Mouse (Mus musculus): ENCODE measurements around the gene Tango6. TPM values are rescaled to one million over a fixed set of nuclear protein-coding genes. Genes with fewer than 3 reads are reported as not detected.

Tango6 gene
- polyA plus RNA-seq, 1 experiment, result 5.2 TPM

DNA sequence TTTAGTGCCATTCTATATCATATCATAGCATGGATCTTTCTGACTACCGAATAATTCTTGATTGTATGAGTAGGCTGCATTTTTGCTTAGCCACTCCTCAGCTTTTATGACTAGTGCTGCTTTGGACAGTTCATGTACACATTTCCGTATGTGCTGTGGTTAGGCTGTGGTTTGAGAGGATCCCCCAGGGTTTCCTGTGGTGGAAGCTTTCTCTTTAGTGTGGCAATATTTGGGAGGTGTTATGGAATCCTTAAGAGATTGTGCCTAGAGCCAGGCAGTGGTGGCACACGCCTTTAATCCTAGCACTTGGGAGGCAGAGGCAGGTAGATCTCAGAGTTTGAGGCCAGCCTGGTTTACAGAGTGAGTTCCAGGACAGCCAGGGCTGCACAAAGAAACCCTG is 18.5 kb downstream of the Tango6 start:
- TF ChIP-seq CTCF (IDR thresholded peaks at IDR 0.05; ENCODE audit: borderline replicate concordance, extremely low read depth, insufficient read depth, insufficient read length), result no peak
- TF ChIP-seq POLR2A (IDR thresholded peaks at IDR 0.05; ENCODE audit: borderline replicate concordance, extremely low read depth, insufficient read depth, insufficient read length, poor library complexity, severe bottlenecking), result no peak
- no peak for DNase-seq (ENCODE audit: low read depth)

DNA sequence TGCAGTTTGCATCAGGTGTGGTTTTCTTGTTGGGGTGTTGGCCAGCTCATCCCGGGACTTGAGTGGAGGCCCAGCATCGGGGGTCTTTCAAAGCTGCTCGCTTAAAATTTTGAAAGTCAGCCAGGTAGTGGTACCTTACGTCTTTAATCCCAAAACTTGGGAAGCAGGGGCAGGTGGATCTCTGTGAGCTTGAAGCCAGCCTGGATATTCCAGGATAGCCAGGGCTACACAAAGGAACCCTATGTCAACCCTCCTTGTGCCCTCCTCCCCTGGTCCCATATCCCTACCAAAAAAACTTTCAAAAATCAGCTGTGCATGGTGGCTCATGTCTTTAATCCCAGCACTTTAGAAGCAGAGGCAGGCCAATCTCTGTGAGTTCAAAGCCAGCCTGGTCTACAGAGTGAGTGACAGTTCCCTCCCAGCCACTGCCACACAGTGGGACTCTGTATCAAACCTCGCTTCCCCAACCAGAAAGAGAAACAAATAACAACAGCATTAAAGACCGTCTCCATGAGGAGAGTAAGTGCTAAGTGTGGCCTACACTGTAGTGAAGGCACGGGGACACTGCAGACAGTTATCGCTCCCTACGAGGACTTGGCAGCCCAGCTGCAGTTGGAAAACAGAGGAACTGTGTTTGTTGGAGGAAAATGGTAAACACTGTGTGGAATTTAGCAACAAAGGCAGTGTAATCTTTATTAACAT is 21.5 kb downstream of the Tango6 start:
- TF ChIP-seq POLR2A (IDR thresholded peaks at IDR 0.05; ENCODE audit: borderline replicate concordance, extremely low read depth, insufficient read depth, insufficient read length, poor library complexity, severe bottlenecking) (no peak), CTCF (IDR thresholded peaks at IDR 0.05; ENCODE audit: borderline replicate concordance, extremely low read depth, insufficient read depth, insufficient read length) (no peak)
- no peak for DNase-seq (ENCODE audit: low read depth)

DNA sequence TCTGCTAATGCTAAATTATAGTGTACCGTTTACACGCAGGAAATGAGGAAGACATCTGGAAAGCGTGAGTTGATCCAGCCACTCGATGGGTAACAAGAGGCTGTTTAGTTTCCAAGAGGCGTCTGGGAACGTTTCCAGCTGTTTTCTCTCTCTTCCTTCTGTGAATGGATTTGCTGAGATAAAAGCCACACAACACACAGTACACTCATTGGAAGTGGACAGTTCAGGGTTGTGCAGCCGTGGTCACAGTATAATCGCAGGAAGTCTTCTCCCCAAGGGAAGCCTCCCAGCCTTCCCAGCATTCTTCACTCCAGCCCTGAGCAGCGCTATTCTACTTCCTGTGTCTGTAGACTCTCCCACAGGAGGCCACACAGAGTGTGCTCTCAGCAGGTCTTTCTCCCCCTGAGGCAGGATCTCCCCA is 22.0 kb downstream of the Tango6 start:
- TF ChIP-seq POLR2A (IDR thresholded peaks at IDR 0.05; ENCODE audit: borderline replicate concordance, extremely low read depth, insufficient read depth, insufficient read length, poor library complexity, severe bottlenecking) (no peak), CTCF (IDR thresholded peaks at IDR 0.05; ENCODE audit: borderline replicate concordance, extremely low read depth, insufficient read depth, insufficient read length) (no peak)
- peak; percentile 75 for DNase-seq (ENCODE audit: low read depth)

- DNase-seq (ENCODE audit: low read depth), result no peak
- TF ChIP-seq POLR2A (IDR thresholded peaks at IDR 0.05; ENCODE audit: borderline replicate concordance, extremely low read depth, insufficient read depth, insufficient read length, poor library complexity, severe bottlenecking) (no peak), CTCF (IDR thresholded peaks at IDR 0.05; ENCODE audit: borderline replicate concordance, extremely low read depth, insufficient read depth, insufficient read length) (no peak)
Observed at GRCm38 (mm10) chr8:106706194-106706593, 23.3 kb downstream of the Tango6 start.

- TF ChIP-seq CTCF (IDR thresholded peaks at IDR 0.05; ENCODE audit: borderline replicate concordance, extremely low read depth, insufficient read depth, insufficient read length) (no peak), POLR2A (IDR thresholded peaks at IDR 0.05; ENCODE audit: borderline replicate concordance, extremely low read depth, insufficient read depth, insufficient read length, poor library complexity, severe bottlenecking) (no peak)
Observed at GRCm38 (mm10) chr8:106710002-106710401, 27.1 kb downstream of the Tango6 start.

GRCm38 (mm10) chr8:106712487-106712886 is 29.6 kb downstream of the Tango6 start:
- TF ChIP-seq POLR2A (IDR thresholded peaks at IDR 0.05; ENCODE audit: borderline replicate concordance, extremely low read depth, insufficient read depth, insufficient read length, poor library complexity, severe bottlenecking), result no peak
- TF ChIP-seq CTCF (IDR thresholded peaks at IDR 0.05; ENCODE audit: borderline replicate concordance, extremely low read depth, insufficient read depth, insufficient read length), result no peak

More at GRCm38 (mm10) chr8:106710002-106710401, 27.1 kb downstream of the Tango6 start:
- DNase-seq (ENCODE audit: low read depth), result no peak

GRCm38 (mm10) chr8:106714297-106714696 is 31.4 kb downstream of the Tango6 start:
- DNase-seq (ENCODE audit: low read depth), result no peak
- no peak for TF ChIP-seq POLR2A (IDR thresholded peaks at IDR 0.05; ENCODE audit: borderline replicate concordance, extremely low read depth, insufficient read depth, insufficient read length, poor library complexity, severe bottlenecking)

More at GRCm38 (mm10) chr8:106712487-106712886, 29.6 kb downstream of the Tango6 start:
- no peak for DNase-seq (ENCODE audit: low read depth)

DNA sequence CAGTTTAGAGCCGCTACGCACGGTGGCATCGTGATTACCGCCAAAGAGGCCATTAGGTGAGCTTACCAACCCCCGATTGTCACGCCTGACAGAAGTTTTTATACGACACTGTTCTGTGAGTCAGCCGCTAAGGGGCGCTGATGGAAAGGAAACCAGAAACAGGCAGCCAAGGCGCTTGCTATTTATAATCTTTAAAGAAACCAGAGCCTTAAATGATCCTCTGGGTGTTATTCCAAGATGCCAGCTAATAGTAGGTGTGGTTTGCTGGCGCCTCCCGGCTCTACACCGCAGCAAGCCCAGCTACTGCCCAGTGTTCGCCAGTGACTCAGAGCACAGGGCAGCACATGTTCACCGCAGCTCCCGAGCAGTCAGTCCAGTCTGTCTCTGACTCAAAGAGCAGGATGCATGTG is 35.2 kb downstream of the Tango6 start:
- peak; percentile 91 for DNase-seq (ENCODE audit: low read depth)
- TF ChIP-seq POLR2A (IDR thresholded peaks at IDR 0.05; ENCODE audit: borderline replicate concordance, extremely low read depth, insufficient read depth, insufficient read length, poor library complexity, severe bottlenecking) (no peak), CTCF (IDR thresholded peaks at IDR 0.05; ENCODE audit: borderline replicate concordance, extremely low read depth, insufficient read depth, insufficient read length) (peak; percentile 84)

DNA sequence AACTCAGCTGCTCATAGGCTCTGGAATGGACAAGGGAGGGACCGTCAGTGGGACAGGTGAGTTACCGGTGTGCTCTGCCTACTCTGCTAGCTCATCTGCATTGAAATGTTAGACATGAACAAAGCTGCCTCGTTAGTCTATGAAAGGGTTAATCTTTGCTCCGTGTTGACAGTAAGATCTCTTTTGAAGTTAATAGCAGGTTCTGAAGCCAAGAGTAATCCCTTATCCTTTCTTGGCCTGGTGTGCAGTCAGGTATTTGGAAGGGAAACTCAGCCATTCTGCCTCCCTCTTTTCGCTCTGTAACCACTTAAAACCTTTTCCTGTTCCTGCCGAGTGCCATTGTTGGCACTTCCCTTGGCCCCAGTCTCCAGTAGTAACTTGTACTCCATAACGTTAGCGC is 38.1 kb downstream of the Tango6 start:
- DNase-seq (ENCODE audit: low read depth), result no peak
- no peak for TF ChIP-seq POLR2A (IDR thresholded peaks at IDR 0.05; ENCODE audit: borderline replicate concordance, extremely low read depth, insufficient read depth, insufficient read length, poor library complexity, severe bottlenecking)
- TF ChIP-seq CTCF (IDR thresholded peaks at IDR 0.05; ENCODE audit: borderline replicate concordance, extremely low read depth, insufficient read depth, insufficient read length), result no peak

GRCm38 (mm10) chr8:106722453-106722852 is 39.6 kb downstream of the Tango6 start:
- no peak for DNase-seq (ENCODE audit: low read depth)
- TF ChIP-seq CTCF (IDR thresholded peaks at IDR 0.05; ENCODE audit: borderline replicate concordance, extremely low read depth, insufficient read depth, insufficient read length) (no peak), POLR2A (IDR thresholded peaks at IDR 0.05; ENCODE audit: borderline replicate concordance, extremely low read depth, insufficient read depth, insufficient read length, poor library complexity, severe bottlenecking) (no peak)

- peak; percentile 41 for DNase-seq (ENCODE audit: low read depth)
- TF ChIP-seq POLR2A (IDR thresholded peaks at IDR 0.05; ENCODE audit: borderline replicate concordance, extremely low read depth, insufficient read depth, insufficient read length, poor library complexity, severe bottlenecking) (no peak), CTCF (IDR thresholded peaks at IDR 0.05; ENCODE audit: borderline replicate concordance, extremely low read depth, insufficient read depth, insufficient read length) (no peak)
Observed at GRCm38 (mm10) chr8:106723921-106724320, 41.1 kb downstream of the Tango6 start.

DNA sequence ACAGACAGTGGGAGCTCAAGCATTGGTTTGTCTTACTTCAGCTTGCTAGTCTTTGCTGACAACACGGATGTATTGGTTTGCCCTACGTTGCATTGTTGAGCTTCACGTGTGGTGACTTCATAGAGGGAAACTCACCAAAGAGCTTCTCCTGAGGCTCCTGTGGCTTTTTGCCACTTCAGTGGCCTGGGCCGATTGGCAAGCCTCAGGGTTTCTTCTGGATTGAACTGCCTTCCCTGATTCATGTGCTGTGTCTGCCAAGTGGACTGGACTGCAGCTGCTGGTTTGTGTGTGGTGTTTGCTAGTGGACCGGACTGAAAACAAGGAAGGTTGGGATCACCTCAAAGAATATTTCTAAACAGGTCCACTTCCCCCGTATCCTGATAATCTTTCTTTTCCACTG is 43.7 kb downstream of the Tango6 start:
- TF ChIP-seq CTCF (IDR thresholded peaks at IDR 0.05; ENCODE audit: borderline replicate concordance, extremely low read depth, insufficient read depth, insufficient read length), result no peak
- no peak for DNase-seq (ENCODE audit: low read depth)

Measured in brain, embryonic 14.5 days (tissue).